Mouse (Mus musculus): ENCODE data around the gene Ncoa3. TPM values are rescaled to one million over a fixed set of nuclear protein-coding genes. Genes with fewer than 3 reads are reported as not detected.

Gene Ncoa3
- polyA plus RNA-seq, 1 experiment from 2014 or later: 16.7 TPM

DNA sequence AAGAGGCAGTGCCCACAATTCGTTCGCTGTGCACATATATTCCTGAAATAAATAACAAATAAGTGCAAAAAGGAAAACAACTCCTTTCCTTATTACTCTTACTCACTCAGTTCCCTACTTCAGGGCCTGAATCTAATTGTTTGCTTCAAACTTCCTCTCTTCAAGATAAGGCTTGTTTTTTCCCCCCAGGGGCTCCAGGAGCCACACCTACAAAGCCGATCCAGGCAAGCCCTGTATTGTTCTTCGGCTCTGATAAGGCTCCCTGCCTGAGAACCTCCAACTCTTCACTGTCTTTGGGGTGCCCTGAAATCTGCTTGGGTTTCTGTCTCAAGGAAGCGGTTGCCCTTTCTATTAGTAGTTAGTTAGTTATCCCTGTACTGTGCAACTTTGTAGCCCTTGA, 15.6 kb upstream of the Ncoa3 start:
- no peak overlapping the region for H3K4me3 ChIP-seq
- H3K36me3 ChIP-seq (replicated peaks): no peaks in the 10 kb centered on the region
- H3K4me2 ChIP-seq: no peak overlapping the region
- H3K9me3 ChIP-seq: no peaks in the 10 kb centered on the region
- 67% methylated on average over 5 of the region's 5 CpGs for WGBS
- H3K9ac ChIP-seq: no peak overlapping the region
- H3K4me1 ChIP-seq: no peaks in the 10 kb centered on the region
- no peak overlapping the region for H3K27ac ChIP-seq
- no peak for ATAC-seq (replicated peaks)
- no peaks in the 10 kb centered on the region for H3K27me3 ChIP-seq (replicated peaks)

DNA sequence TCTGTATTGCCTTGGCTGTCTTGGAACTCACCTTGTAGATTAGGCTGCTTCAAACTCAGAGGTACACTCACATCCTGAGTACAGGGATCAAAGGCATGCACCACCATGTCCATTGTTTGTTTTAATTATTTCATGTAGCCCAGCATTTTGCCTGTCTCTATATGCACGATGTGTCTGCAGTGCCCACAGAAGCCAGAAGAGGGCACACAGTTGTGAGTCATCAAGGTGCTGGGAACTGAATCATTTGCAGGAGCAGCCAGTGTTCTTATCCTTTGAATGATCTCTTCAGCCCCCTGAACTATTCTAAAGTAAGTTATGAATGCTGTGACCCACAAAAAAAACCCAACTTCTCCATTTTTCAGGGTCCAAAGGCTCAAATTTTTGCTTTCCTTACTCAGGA, 14.3 kb upstream of the Ncoa3 start:
- Histone ChIP-seq H3K9ac (no peak overlapping the region), H3K27ac (no peak overlapping the region), H3K4me1 (no peaks in the 10 kb centered on the region), H3K27me3 (replicated peaks) (no peaks in the 10 kb centered on the region), H3K36me3 (replicated peaks) (no peaks in the 10 kb centered on the region), H3K4me3 (no peak overlapping the region), H3K4me2 (no peak overlapping the region), H3K9me3 (no peaks in the 10 kb centered on the region)
- no peak for ATAC-seq (replicated peaks)
- WGBS: 97% methylated on average over 1 of the region's 1 CpGs

DNA sequence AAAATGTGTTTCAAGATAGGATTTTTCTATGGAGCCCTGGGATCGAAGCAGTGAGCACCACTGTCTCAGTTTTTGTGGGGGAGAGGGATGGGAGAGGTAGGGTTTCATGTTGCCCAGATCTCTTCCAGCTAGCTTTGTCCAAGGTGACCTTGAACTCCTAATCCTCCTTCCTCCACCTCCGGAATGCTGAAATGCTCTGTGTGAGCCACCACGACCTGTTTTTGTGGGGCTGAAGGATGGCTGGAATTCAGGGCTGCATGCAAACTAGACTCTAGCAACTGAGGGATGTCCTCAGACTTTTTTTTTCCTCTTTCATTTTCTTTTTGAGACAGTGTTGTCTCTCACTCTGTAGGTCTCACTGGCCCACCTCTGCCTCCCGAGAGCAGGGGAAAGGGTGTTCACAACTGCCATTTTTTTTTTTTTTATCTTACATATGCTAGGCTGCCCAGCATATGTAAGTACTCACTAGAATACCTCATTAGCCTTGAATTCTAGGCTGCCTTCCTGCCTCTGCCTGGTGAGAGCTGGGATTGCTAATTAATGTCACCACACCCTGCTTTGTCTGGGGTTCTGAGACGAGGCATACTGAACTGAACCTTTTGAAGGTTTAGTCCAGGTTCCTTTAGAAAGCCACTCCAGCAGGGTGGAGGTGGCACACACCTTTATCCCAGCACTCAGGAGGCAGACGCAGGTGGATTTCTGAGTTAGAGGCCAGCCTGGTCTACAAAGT, 11.0 kb upstream of the Ncoa3 start:
- Histone ChIP-seq H3K4me2 (no peak overlapping the region), H3K4me3 (no peak overlapping the region), H3K9ac (no peak overlapping the region), H3K4me1 (no peaks in the 10 kb centered on the region), H3K9me3 (no peaks in the 10 kb centered on the region), H3K27me3 (replicated peaks) (no peaks in the 10 kb centered on the region), H3K27ac (no peak overlapping the region), H3K36me3 (replicated peaks) (no peaks in the 10 kb centered on the region)
- 63% methylated on average over 6 of the region's 6 CpGs for WGBS
- no peak for ATAC-seq (replicated peaks)

DNA sequence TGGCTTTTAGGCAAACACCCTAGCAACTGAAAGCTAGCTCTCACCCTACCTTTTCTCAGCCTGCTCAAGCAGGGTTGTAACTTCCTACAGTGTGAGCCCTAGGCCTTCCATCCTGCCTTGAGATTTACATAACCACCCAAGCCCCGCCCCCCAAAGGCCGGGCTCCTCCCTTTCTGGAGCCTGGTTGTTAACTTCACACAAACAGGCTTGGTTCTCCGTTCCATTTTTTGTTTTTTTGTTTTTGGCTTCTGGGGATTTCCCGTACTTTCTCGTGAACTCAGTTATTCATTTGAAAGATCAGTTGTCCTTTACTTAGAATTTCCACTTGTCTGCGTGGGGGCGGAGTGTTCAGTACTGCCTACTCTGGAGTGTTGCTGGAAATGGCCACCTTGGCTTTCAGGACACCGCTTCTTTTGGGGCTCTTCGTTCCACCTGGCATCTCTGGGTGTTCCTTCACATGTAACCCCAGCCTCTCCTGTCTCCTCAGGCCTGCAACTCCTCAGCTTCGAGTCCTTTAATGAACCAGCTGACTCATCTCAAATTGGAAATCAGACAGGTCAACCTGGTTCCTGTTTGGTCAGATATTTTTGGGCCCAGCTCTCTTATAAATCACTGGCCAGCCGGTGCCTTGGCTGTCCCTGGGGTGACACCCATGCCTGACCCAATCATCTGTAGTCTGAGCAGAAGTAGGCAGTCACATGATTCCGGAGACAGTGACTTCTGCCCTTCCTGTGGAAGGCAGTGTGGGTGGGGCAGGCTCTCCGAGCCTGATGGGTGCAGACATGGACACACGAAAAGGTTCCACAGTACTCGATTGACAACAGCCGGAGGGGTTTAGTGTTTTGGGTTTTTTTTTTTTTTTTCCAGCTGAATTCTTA, 9.7 kb upstream of the Ncoa3 start:
- H3K9me3 ChIP-seq: no peaks in the 10 kb centered on the region
- no peak overlapping the region for H3K4me3 ChIP-seq
- no peaks in the 10 kb centered on the region for H3K36me3 ChIP-seq (replicated peaks)
- no peak overlapping the region for H3K4me2 ChIP-seq
- no peak overlapping the region for H3K9ac ChIP-seq
- 67% methylated on average over 16 of the region's 16 CpGs for WGBS
- no peak for ATAC-seq (replicated peaks)
- H3K4me1 ChIP-seq: peaks cover 10% of the 10 kb centered on the region; the same call in 1 of the 2 replicates
- H3K27me3 ChIP-seq (replicated peaks): no peaks in the 10 kb centered on the region
- no peak overlapping the region for H3K27ac ChIP-seq

DNA sequence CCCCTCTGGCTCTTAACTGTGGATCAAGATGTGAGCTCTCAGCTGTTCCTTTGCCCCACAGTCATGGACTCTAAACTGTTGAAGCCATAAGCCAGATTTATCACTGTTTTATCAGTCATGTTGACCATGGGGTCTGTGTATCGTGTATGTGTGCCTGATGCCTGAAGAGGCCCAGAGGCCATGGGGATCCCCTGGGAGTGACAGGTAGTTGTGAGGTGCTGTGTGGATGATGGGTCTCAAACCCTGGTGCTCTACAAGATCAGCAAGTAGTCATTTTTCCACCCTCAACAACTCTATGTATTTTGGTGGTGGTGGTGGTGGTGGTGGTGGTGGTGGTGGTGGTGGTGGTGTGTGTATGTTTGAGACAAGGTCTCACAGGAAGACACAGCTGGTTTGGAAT, 8.1 kb upstream of the Ncoa3 start:
- Histone ChIP-seq H3K36me3 (replicated peaks) (no peaks in the 10 kb centered on the region), H3K9me3 (no peaks in the 10 kb centered on the region), H3K4me3 (no peak overlapping the region), H3K27me3 (replicated peaks) (no peaks in the 10 kb centered on the region), H3K9ac (no peak overlapping the region), H3K27ac (no peak overlapping the region), H3K4me2 (no peak overlapping the region), H3K4me1 (peaks cover 10% of the 10 kb centered on the region; the same call in 1 of the 2 replicates)
- WGBS: 100% methylated on average over 1 of the region's 1 CpGs
- no peak for ATAC-seq (replicated peaks)

DNA sequence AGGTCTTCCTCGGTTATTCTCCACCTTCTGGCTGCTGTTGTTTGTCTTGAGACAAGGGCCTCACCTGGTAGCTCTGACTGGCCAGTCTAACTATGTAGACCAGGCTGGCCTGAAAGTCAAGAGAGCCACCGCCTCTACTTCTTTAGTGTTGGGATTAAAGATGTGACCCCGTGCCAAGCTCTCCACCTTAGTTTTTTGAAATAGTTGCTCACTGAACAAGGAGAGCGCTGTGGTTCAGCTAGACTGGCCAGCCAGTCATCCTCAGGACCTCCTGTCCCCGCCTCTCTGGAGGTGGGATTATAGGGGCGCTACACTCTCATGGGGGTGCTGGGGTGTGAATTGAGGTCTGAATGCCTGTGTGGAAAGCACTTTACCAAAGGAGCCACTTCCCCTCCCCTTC, 7.5 kb upstream of the Ncoa3 start:
- Histone ChIP-seq H3K36me3 (replicated peaks) (no peaks in the 10 kb centered on the region), H3K27ac (no peak overlapping the region), H3K9me3 (no peaks in the 10 kb centered on the region), H3K4me2 (no peak overlapping the region), H3K27me3 (replicated peaks) (no peaks in the 10 kb centered on the region), H3K4me1 (peaks cover 10% of the 10 kb centered on the region; the same call in 1 of the 2 replicates), H3K9ac (no peak overlapping the region), H3K4me3 (no peak overlapping the region)
- WGBS: 93% methylated on average over 6 of the region's 6 CpGs
- ATAC-seq (replicated peaks): no peak

DNA sequence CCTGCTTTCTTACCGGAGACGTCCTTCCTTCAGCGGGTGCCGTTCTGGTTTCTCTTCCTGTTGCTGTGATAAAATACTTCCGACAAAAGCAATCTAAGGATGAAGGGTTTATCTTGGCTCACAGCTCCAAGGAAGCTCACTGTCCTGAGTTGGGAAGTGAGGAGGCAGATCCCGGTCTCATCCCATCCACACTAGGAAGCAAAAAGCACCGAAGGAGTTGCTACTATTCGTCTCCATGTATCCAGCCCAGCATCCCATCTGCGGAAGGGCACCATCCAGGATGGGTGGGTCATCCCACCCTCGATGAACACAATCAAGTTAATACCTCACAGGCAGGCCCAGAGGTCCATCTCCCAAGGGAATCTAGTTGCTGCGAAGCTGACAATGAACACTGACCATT, 6.9 kb upstream of the Ncoa3 start:
- H3K4me1 ChIP-seq: peaks cover 10% of the 10 kb centered on the region; the same call in 1 of the 2 replicates
- no peak for ATAC-seq (replicated peaks)
- no peak overlapping the region for H3K27ac ChIP-seq
- no peaks in the 10 kb centered on the region for H3K36me3 ChIP-seq (replicated peaks)
- H3K4me2 ChIP-seq: no peak overlapping the region
- H3K9ac ChIP-seq: no peak overlapping the region
- no peaks in the 10 kb centered on the region for H3K9me3 ChIP-seq
- H3K27me3 ChIP-seq (replicated peaks): no peaks in the 10 kb centered on the region
- WGBS: 90% methylated on average over 11 of the region's 11 CpGs
- H3K4me3 ChIP-seq: no peak overlapping the region

DNA sequence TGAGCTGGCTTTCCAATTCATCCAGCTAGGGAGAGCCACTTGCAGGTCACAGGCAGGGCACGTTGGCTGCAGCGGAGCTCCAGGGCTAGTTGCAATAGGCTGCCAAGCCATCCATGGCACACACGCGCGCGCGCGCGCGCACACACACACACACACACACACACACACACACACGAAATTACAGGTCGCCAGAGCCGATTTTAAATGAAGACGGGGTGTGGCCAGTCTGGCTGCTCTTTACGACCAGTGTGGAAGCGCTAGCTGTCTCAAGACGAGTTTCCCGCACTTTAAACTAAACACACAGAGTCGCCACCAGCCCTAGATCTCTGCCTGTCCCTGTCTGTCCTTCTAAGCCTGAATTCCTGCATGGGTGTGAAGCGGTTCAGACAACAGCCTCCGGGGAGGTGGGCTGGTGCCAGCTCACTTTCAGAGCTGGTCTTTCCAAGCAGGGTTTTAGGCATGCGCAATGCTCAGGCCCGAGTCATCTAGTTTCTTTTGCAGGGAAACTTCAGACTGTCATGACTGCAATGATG, 5.4 kb upstream of the Ncoa3 start:
- Histone ChIP-seq H3K27ac (peak overlapping the region; percentile 78), H3K4me2 (peak overlapping the region; percentile 72), H3K4me1 (peaks cover 10% of the 10 kb centered on the region; the same call in 1 of the 2 replicates), H3K36me3 (replicated peaks) (no peaks in the 10 kb centered on the region), H3K27me3 (replicated peaks) (no peaks in the 10 kb centered on the region), H3K4me3 (peak overlapping the region; percentile 45), H3K9me3 (no peaks in the 10 kb centered on the region), H3K9ac (peak overlapping the region; percentile 40)
- WGBS: 4% methylated on average over 23 of the region's 23 CpGs
- ATAC-seq (replicated peaks): peak; percentile 65; the same call in 1 of the 2 replicates

DNA sequence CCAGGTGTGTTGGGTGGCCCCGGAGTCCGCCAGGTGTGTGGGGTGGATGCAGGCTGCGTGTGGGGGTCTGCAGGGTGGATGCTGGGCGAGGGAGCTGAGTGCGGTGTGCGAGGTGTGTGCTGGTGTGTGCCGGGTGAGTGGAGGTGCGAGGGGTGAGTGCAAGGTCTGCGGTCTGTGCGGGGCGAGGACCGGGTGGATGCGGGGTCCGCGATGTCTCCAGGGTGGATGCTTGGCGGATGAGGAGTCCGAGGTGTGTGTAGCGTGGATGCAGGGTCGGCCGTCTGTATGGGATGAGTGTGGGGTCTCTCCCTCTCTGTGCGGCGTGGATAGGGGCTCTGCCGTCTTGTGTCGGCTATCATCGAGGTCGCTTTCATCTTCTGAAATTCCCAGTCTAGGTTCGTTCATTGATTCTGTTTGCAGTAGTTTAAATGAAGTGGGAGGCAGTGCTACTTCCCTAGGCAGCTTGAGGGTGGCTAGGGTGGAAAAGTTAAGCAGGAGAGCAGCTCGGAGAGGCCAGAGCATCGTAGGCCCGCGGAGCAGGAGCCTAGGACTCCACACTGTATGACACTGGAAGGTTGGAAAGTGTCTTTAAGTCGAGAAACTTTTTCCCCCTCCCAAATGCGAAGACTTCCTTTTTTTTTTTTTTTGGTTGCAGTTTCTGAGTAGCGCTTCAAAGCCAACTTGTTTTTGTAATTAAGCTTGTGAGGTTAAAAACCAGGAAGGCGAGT, 901 bp downstream of the Ncoa3 start:
- no peaks in the 10 kb centered on the region for H3K36me3 ChIP-seq (replicated peaks)
- peak overlapping the region; percentile 89 for H3K27ac ChIP-seq
- WGBS: 6% methylated on average over 35 of the region's 35 CpGs
- H3K4me2 ChIP-seq: peak overlapping the region; percentile 87
- no peaks in the 10 kb centered on the region for H3K27me3 ChIP-seq (replicated peaks)
- H3K9ac ChIP-seq: peak overlapping the region; percentile 94
- ATAC-seq (replicated peaks): no peak; the same call in 1 of the 2 replicates
- H3K4me1 ChIP-seq: peaks cover 19% of the 10 kb centered on the region
- peak overlapping the region; percentile 99 for H3K4me3 ChIP-seq
- H3K9me3 ChIP-seq: no peaks in the 10 kb centered on the region

DNA sequence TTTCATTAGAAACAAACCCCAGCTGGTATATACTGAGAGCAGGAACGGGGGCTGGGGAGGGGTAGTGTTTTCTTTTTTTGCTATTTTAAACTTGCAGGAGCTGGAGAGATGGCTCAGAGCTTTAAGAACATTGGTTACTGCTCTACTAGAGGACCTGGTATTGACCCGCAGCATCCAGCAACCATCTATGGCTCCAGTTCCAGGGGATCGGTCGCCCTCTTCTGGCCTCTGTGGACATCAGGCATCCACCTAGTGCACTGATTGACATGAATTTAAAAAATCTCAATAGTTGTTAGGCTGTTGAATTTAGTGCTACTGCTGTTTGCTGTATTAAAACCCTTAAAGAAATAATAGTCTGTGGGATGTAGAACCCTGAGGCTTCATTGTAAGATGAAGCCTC, 1.9 kb downstream of the Ncoa3 start:
- no peak overlapping the region for H3K4me2 ChIP-seq
- no peak for ATAC-seq (replicated peaks)
- 94% methylated on average over 4 of the region's 4 CpGs for WGBS

DNA sequence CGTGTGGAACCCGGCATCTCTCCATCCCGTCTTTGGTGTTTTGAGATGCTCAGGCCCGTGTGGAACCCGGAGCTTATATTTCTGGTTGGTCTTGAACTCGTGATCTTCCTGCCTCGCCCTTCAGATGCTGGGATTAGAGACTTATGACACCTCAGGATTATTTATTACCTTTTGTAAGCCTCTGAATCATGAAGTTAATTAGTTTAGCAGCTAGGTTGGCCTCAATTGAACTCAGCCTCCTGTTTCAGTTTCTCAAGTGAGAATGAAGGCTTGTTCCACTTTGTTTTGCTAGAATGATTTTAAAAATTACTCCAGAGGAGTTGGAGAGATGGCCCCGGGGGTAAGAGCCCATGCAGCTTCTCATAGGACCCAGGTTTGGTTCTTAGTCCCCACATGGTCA, 3.3 kb downstream of the Ncoa3 start:
- Histone ChIP-seq H3K4me3 (no peak overlapping the region), H3K36me3 (replicated peaks) (no peaks in the 10 kb centered on the region), H3K9ac (no peak overlapping the region), H3K27me3 (replicated peaks) (no peaks in the 10 kb centered on the region), H3K9me3 (no peaks in the 10 kb centered on the region), H3K4me2 (no peak overlapping the region), H3K4me1 (peaks cover 37% of the 10 kb centered on the region), H3K27ac (no peak overlapping the region)
- no peak for ATAC-seq (replicated peaks)
- WGBS: 93% methylated on average over 8 of the region's 8 CpGs

More for the DNA sequence above, 1.9 kb downstream of the Ncoa3 start:
- Histone ChIP-seq H3K27me3 (replicated peaks) (no peaks in the 10 kb centered on the region), H3K9ac (no peak overlapping the region), H3K4me3 (peak overlapping the region; percentile 99; the same call in 1 of the 2 replicates), H3K36me3 (replicated peaks) (no peaks in the 10 kb centered on the region), H3K9me3 (no peaks in the 10 kb centered on the region), H3K4me1 (peaks cover 25% of the 10 kb centered on the region), H3K27ac (no peak overlapping the region)

DNA sequence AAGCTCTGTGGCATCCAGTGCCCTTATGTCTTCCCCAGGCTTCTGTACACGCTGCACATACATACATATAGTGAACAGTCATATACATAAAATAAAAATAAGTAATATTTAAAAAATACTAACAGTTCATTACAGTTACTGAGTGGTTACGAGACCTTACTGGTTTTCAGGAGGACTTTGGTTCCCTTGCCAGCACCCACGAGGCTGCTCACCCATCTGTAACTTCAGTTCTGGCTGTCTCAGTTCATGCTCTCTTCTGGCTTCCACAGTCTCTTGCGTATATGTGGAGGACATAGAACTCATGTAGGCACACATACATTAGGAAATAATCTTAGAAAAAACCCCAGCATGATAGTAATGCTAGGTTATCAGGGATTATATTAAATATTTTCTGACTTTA, 3.7 kb downstream of the Ncoa3 start:
- H3K27ac ChIP-seq: no peak overlapping the region
- H3K9me3 ChIP-seq: no peaks in the 10 kb centered on the region
- no peaks in the 10 kb centered on the region for H3K36me3 ChIP-seq (replicated peaks)
- WGBS: 81% methylated on average over 4 of the region's 4 CpGs
- no peak overlapping the region for H3K4me3 ChIP-seq
- ATAC-seq (replicated peaks): no peak
- H3K4me1 ChIP-seq: peaks cover 42% of the 10 kb centered on the region
- H3K4me2 ChIP-seq: no peak overlapping the region
- H3K27me3 ChIP-seq (replicated peaks): no peaks in the 10 kb centered on the region
- H3K9ac ChIP-seq: no peak overlapping the region
